Mouse (Mus musculus): ENCODE results near the gene Ltbp4.

Ltbp4 gene

GRCm38 (mm10) chr7:27298816-27299215 is 38.7 kb downstream of the Ltbp4 start:
- DNase-seq (ENCODE audit: low spot score in 2 of 2) = no peak

GRCm38 (mm10) chr7:27298033-27298610 is 39.4 kb downstream of the Ltbp4 start:
- DNase-seq (ENCODE audit: low spot score in 2 of 2) = no peak

DNA sequence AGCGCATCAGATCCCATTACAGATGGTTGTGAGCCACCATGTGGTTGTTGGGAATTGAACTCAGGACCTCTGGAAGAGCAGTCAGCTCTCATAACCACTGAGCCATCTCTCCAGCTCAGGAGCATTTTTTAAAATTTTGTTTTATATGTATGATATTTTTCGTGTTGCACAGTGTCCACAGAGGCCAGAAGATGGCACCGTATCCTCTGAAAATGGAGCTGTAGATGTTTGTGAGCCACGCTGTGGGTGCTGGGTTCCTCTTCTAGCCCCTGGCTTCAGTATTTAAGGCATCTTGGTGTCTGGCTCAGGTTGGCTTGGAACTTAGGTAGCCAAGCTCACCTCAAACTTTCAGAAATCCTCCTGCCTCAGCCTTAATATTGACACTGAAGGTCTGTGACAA is 41.0 kb downstream of the Ltbp4 start:
- DNase-seq (ENCODE audit: low spot score in 2 of 2) = no peak

DNA sequence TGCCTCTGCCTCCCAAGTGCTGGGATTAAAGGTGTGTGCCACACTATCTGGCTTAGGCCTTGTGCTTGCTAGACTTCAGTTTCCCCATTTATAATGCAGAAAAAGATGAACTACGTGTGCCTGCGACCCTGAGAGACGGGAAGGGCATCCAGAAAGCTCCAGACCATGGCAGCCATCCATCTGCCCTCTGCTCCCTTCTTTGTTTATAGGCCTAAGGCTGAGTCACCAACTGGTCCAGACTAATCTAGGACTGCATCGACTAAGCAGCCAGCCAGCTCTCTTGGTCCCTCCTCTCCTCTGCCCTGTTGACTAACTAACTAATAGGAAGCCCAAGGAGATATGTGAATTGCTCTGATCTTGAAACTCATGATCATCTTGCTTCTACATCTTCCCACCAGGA is 41.5 kb downstream of the Ltbp4 start:
- no peak for DNase-seq (ENCODE audit: low spot score in 2 of 2)

DNA sequence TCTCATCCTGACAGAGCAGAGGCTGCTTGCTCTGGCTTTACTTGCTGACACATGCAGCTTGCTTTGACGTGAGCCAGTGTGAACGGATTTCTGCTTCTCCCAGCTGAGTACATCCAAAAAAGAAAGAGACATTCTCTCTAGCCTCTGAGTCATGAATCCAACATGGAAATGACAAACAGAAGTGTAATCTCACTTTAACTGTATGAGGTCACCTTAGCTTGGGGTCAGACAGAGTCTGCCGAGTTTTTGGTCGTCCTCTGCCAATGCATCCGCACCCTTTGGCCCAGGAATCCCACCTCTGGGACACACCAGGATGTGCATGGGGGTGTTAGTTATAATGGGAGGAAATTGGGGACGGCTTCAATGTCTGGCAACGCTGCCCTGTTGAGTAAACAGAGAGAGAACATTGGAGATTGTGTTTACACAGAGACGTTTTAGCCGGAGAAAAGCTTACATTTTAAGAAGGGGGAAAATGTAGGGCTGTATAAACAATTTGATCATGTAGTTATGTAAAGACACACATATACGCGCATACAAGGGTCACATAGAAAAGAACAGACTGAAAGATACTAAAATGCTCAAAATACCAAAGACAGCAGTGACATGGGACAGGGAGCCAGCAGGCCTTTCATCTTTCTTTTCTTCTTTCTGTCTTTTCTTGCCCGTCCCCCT is 45.6 kb downstream of the Ltbp4 start:
- no peak for DNase-seq (ENCODE audit: low spot score in 2 of 2)

DNA sequence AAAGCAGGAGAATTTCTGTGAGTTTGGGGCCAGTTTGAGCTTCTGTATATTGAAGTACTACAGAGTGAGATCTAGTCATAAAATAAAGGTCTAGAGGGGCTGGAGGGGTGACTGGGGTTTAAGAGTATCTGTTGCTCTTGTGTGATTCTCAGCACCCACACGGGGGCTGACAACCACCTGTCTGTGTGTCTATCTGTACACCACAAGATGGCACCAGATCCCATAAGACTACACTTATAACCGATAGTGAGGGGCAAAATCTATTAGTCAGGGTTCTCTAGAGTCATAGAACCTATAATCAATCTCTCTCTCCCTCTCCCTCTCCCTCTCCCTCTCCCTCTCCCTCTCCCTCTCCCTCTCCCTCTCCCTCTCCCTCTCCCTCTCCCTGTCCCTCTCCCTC is 46.9 kb downstream of the Ltbp4 start:
- no peak for DNase-seq (ENCODE audit: low spot score in 2 of 2)

- DNase-seq (ENCODE audit: low spot score in 2 of 2) = no peak
These were observed 48.8 kb downstream of the Ltbp4 start for GRCm38 (mm10) chr7:27288732-27289131.

- DNase-seq (ENCODE audit: low spot score in 2 of 2) = peak; percentile 21 to 51
These were observed 51.8 kb downstream of the Ltbp4 start for GRCm38 (mm10) chr7:27285698-27286066.

- DNase-seq (ENCODE audit: low spot score in 2 of 2) = peak in 1 of 2 experiments; percentile 25
These were observed 52.4 kb downstream of the Ltbp4 start for GRCm38 (mm10) chr7:27284865-27285697.

DNA sequence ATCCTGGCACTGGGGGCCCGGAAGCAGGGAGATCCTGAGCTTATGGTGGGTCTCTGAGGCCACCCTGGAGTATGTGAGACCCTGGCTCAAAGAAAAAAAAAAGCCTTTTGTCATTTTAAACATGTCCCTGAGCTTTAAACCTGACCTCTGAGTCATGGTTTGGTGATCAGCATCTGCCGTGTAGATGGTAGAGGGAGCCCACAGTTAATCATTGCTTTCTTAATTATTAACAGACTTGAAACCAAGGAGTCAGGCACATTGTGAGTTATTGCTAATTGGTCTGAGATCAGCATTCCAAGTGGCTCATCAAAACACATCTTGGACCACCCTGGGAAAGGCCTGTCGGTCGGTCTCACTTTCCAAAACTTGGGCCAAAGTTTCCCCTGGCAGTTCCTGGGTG is 55.3 kb downstream of the Ltbp4 start:
- no peak for DNase-seq (ENCODE audit: low spot score in 2 of 2)

GRCm38 (mm10) chr7:27281717-27282116 is 55.8 kb downstream of the Ltbp4 start:
- DNase-seq (ENCODE audit: low spot score in 2 of 2) = no peak

DNA sequence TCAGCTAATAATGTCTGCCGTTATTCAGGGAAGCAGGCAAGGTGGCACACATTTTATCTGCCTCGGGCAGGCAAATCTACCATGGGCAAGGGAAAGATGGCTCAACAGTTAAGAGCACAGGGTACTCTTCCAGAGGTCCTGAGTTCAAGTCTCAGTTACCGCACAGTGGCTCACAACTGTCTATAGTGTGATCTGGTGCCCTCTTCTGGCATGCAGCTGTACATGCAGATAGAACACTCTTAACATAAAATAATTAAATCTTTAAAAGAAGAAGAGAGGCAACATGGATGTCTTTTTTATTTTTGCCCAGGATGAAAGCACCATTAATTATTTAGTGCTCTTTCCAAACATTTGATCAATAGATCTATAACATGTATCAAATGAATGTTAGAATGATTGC is 60.3 kb downstream of the Ltbp4 start:
- DNase-seq (ENCODE audit: low spot score in 2 of 2) = no peak

GRCm38 (mm10) chr7:27276021-27276420 is 61.5 kb downstream of the Ltbp4 start:
- no peak for DNase-seq (ENCODE audit: low spot score in 2 of 2)

- DNase-seq (ENCODE audit: low spot score in 2 of 2) = no peak
These were observed 62.6 kb downstream of the Ltbp4 start for GRCm38 (mm10) chr7:27274916-27275315.

GRCm38 (mm10) chr7:27273739-27274351 is 63.6 kb downstream of the Ltbp4 start:
- peak in 1 of 2 experiments; percentile 23 for DNase-seq (ENCODE audit: low spot score in 2 of 2)

GRCm38 (mm10) chr7:27271423-27271822 is 66.1 kb downstream of the Ltbp4 start:
- no peak for DNase-seq (ENCODE audit: low spot score in 2 of 2)

DNA sequence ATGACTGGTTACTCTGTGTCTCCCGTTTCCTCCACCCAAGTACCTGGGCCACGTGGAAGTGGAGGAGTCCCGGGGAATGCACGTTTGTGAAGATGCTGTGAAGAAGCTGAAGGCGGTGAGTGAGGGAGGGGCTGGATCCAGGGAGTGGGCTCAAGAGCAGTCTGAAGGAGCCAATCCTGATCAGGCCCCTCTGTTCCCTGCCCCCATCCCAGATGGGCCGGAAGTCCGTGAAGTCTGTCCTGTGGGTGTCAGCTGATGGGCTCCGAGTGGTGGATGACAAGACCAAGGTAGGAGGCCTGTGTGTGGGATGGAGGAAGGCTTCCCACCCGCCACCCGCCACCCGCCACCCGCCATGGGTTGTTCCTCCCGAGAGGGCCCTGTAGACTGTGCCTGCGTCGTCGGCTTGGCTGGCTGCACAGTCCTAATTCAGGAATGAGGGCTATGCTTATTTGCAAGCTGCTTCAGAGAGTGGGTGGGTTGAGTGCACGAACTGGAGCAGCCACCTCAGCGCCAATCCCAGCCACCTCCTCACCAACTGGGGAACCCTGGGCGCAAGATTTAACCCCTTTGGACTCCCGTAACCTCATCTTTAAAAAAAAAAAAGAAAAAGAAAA is 70.9 kb downstream of the Ltbp4 start:
- DNase-seq (ENCODE audit: low spot score in 2 of 2) = no peak

GRCm38 (mm10) chr7:27264761-27265160 is 72.7 kb downstream of the Ltbp4 start:
- no peak for DNase-seq (ENCODE audit: low spot score in 2 of 2)

- DNase-seq (ENCODE audit: low spot score in 2 of 2) = no peak
These were observed 75.6 kb downstream of the Ltbp4 start for GRCm38 (mm10) chr7:27261888-27262287.

- DNase-seq (ENCODE audit: low spot score in 2 of 2) = no peak
These were observed 76.6 kb downstream of the Ltbp4 start for GRCm38 (mm10) chr7:27260856-27261255.

DNA sequence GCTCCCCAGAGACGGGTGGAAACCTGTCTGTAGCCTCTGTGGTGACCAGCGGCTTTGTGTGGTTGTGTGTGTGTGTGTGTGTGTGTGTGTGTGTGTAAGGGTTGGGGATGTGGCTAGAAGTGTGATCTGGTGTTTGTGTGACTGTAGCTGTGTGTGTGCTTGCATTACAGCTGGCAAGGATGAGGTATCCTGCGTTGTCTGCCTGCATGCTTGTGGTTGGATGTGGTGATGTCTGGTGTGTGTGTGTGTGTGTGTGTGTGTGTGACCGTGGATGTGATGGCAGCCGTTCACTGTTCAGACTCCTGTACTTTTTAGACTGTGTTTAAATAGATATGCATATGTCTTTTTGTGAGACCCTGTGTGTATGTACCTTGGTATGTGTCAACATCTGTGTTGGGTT is 77.7 kb downstream of the Ltbp4 start:
- no peak for DNase-seq (ENCODE audit: low spot score in 2 of 2)

DNA sequence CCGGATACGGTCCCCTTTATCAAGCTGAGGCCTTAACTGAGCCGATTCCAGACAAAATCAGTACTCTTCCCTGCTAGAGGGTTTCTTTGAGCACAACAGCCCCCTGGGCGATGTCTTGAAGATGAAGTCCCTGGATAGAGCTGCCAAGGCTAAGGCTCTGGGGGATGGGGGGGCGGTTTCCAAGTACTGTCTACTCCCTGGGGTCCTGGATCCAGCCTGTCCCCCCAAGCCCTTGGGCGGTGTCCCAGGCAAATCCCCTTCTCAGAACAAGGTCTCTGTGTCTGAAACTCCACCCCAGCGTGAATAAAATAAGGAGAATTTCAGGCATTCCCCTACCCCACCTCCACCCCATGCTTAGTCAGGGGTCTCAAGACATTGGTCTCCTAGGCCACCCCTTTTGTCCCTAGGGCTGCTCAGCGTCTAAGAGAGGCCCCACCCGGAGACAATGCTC is 78.2 kb downstream of the Ltbp4 start:
- DNase-seq (ENCODE audit: low spot score in 2 of 2) = peak in 1 of 2 experiments; percentile 11
